Mouse (Mus musculus): ENCODE results near the gene Sec23a.
A peak's percentile ranks its signal among the peaks of the same experiment; 100 is the strongest.
"Not testable (repeated sequence)": the region's sequence is repeated elsewhere in the genome, so short reads cannot be mapped to it uniquely, and the experiment has no call there.

The Sec23a gene

DNA sequence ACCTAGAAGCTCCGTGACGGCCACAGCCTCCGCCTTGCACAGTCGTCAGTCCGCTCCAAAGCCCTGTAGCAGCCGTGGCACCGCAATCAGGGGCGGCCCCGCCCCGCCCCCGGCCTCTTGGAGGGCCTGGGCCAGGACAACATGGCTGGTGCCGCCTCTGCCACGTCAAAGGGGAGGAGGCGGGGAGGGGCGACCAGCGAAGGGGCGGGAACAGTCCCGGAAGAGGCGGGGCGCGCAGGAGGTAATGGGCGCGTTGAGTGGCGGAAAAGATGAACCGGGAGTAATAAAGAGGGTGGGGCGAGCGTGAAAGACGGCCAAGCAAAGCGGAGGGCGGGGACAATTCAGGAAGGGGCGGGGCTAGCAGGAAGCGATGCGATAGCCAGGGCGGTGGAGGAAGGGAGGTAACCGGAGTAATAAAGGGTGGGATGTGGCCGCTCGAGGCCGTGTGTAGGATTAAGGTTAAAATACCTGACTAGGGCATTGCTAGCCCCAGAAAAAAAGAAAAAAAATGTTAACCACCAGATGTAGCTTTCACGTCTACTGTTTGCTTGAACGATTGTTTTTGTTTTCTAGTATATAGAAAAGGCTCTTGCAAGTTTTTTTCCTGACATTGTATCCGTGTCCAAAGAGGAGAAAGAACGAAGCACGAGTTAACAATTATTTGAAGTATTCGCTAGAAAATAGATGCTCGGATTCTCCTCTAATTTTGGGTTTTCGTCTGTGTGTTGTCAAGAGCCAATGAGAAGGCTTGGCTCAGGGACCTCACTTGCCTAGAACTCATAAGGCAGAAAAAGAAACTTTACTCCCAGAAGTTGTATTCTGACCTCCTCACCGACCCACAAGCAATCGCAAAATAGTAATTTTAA is at the start of gene Sec23a:
TSS of gene Sec23a (minus strand) at position 174 of the 866 bp plus-strand sequence.
- DNase-seq, result peak; percentile 100

DNA sequence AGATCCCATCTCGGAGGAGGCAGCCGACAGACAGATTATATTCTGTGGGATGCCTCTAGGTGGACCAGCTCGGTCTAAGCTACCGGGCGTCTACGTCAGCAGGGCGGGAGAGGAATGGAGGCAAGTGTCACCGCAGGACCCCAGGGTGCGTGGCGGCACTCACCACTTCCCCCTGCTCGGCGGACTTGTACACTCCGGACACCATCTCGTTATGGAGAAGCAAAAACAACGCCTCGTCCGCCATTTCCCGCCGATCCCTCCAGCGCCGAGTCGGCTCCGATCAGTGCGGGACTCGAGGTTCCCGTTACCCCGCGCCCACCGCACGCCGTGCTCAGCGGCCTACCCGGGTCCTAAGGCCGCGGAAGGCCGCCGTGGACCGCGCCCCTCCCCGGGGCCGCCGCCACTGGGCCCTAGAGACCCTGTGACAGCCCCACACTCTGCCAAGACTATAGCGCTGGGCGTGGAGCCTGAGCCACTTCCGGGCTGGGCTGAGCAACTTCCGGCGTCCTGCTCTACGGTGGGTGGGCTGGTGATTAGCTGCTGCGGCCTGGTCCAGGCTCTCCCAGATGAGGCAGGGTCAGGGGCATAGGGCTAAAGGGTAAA is 49.3 kb upstream of the Sec23a start, which contains the start of gene Trappc6b:
TSS of gene Trappc6b (minus strand) at position 480 of the 603 bp plus-strand sequence.
- DNase-seq, result peak; percentile 84

DNA sequence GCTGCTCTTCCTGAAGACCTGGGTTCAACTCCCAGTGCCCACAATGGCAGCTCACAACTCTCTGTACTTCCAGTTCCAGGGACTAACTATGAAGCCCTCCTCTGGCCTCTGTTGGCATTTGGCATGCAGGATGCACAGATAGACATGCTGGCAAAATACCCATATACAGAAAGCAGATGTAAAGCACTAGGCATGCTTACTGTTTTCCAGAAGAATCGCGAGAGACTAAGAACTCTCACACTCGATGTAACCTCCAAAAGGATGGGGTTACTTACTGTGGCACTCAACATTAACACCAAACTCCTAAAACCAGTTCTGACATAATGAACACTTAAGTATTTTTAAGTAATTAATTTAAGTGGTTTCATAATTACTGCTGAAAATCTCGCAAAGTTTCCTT is 48.5 kb upstream of the Sec23a start:
- DNase-seq, result no peak

GRCm38 (mm10) chr12:59058242-59058641 is 46.4 kb upstream of the Sec23a start:
- DNase-seq, result not testable (repeated sequence)

- no peak for DNase-seq
Measured at GRCm38 (mm10) chr12:59056222-59056621, 44.4 kb upstream of the Sec23a start.

- DNase-seq, result no peak
Measured at GRCm38 (mm10) chr12:59055196-59055850, 43.5 kb upstream of the Sec23a start.

- DNase-seq, result no peak
Measured at GRCm38 (mm10) chr12:59053976-59054375, 42.2 kb upstream of the Sec23a start.

DNA sequence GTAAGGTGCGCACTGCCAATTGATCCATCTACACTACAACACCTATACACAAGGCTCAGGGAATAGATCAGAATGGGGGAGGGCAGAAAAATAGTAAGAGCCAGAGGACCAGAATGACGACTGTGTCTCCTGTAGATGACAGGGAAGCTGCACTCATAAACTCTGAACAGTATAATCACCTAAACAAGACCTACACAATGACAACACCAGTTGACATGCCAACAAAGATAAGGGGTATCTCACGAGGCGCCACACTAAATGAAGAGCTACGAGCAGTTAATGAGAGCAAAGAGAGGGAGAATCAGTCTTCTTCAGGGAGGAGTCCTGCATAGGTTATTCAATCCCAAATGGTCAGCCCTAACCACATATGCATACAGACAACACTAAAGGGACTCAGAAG is 41.3 kb upstream of the Sec23a start:
- DNase-seq, result peak; percentile 22

GRCm38 (mm10) chr12:59052470-59052869 is 40.7 kb upstream of the Sec23a start:
- no peak for DNase-seq

DNA sequence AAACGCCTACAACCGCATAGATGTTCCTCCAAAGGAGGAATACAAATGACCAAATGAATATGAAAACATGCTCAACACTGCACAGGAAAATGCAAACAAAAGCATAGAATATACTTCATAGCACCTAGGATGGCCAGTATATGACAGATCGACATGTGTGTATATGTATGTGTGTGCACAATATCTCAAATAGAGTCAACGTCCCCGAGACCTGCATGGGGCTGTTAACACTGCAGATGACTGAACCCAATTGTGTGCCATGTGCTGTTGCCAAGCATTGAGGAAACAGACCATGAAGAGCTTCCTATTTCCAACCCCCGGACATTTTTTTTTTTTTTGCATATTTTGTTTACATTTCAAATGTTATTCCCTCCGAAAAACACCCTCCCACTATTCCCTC is 29.0 kb upstream of the Sec23a start:
- no peak for DNase-seq

- peak; percentile 83 for DNase-seq
Measured at GRCm38 (mm10) chr12:59039971-59040844, 28.4 kb upstream of the Sec23a start.

- DNase-seq, result no peak
Measured at GRCm38 (mm10) chr12:59039162-59039970, 27.5 kb upstream of the Sec23a start.

- peak; percentile 50 for DNase-seq
Measured at GRCm38 (mm10) chr12:59032101-59032500, 20.3 kb upstream of the Sec23a start.

GRCm38 (mm10) chr12:59021306-59021705 is 9.5 kb upstream of the Sec23a start:
- no peak for DNase-seq

DNA sequence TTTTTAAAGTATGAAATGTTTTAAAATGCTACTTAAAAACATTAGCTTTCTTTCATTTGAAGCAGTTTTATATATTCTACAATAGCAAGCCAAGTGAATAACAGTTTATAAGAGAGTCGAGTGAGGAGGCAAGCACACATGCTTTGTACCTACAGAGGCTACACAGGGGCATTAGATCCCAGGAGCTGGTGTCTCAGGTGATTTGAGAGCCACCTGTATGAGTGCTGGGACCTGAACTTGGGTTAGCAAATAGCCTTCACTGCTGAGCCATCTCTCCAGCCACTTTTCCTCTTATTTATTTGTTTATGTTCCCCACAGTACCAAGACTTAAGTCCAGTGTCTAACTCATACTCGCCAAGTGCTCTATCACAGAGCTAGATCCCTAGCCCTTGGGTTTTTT is 8.1 kb upstream of the Sec23a start:
- DNase-seq, result no peak

DNA sequence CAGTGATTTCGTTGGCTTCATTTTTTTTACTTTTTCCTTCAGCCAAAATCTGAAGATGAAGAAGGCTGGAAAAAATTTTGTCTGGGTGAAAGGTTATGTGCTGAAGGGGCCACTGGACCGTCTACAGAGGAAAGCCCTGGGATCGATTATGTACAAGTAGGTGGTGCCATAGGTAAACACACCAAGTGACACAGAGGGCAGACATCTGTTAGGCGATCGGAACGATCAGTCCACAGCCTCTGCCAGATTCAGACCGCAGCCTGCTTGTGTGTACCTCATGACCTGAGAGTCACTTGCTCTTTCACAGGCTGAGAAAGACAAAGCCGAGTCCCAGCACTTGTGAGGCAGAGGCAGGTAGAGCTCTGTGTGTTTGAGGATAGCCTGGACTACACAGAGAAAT is 6.2 kb upstream of the Sec23a start:
- peak; percentile 17 for DNase-seq

GRCm38 (mm10) chr12:59013234-59013633 is 1.4 kb upstream of the Sec23a start, which contains the start of gene Gemin2:
Gene Gemin2, plus strand, starts transcription at chr12:59013393.
- DNase-seq, result peak; percentile 96

DNA sequence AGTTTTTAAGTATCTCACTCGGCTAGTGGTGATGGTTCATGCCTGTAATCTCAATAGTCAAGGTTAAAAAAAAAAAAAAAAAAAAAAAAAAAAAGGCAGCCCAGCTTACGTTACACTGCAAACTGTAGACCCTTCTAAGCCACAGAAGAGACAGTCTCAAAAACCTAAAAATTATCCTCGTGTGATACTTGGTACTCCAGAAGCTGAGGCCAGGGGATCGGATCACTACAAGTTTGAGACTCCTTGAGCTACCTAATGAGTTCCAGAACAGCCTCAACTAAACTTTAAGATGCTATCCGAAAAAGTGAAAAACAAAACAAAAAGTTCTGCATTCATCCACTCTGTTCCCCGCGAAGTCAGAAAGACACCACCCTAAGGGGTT is 884 bp upstream of the Sec23a start:
- peak; percentile 18 for DNase-seq

DNA sequence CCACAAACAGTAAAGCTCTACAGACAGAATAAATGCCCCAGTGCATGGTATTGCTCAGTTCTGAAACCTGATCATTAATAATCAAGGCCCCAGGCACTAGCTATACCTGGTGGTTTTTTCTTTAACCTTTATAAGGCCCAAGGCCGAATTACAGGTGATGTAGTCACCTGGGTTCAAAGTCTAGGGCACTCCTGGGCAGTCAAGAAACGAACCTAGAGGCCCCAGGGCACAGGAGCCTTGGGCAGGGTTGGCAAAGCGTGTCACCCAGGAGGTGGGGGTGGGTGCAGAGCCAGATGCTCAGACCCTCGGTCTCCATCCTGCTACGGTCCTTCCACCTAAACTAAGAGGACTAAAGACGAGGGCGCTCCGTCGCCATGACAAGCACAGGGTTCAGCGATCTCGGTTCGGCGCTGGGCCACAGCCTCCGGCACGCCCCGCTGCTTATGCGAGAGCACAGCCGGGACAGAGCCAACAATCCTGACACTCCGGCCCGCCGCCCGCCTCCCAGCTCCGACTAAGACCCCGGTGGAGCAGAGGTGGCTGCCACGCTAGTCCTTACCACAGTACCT is 458 bp downstream of the Sec23a start:
- no peak for DNase-seq

DNA sequence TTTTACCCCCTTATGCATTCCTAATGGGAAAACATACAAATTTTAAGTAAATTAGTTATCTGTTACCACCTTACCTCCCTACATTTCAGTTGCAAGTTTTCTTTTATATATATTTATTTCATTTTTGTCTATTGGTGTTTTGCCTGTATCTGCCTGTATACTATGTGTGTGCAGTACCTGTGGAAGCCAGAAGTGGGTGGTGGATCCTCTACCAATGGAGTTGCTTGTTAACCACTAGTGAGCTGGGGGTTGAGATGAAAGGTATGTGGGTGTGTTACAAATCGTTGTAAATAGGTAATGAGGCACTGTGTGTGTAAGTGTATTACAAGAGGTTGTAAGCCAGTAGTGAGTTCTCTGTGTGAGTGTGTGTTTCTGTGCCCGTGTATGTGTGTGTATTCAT is 1.3 kb downstream of the Sec23a start:
- DNase-seq, result no peak

GRCm38 (mm10) chr12:58985766-58986165 is 26.1 kb downstream of the Sec23a start:
- DNase-seq, result no peak
